Mouse (Mus musculus) intestine, postnatal 0 days (tissue): Measurements from ENCODE around the gene Rhod. TPM values are rescaled to one million over a fixed set of nuclear protein-coding genes. Genes with fewer than 3 reads are reported as not detected.
A peak's percentile ranks its signal among the peaks of the same experiment; 100 is the strongest.

Source experiments
- ATAC-seq: fragments of 200-750 bp; cut with Nextera tagmentation; 2 replicates; pipeline ENCODE4 v1.8.0; 2017; ENCODE audit warnings: mild to moderate bottlenecking, moderate TSS enrichment, moderate library complexity
- H3K27ac ChIP-seq: fragments of 300-500 bp; sonication (generic); 2 replicates; pipeline ENCODE4 v1.5.1; 2014; ENCODE audit warnings: mild to moderate bottlenecking, low read depth, low read length, moderate library complexity
- H3K27me3 ChIP-seq: fragments of 300-500 bp; sonication (generic); replicated peaks from 2 replicates; pipeline ENCODE4 v1.6.1; 2014; ENCODE audit warnings: low read length, mixed read lengths; ENCODE audit not compliant: control insufficient read depth, insufficient read depth
- H3K36me3 ChIP-seq: fragments of 300-500 bp; sonication (generic); 2 replicates; pipeline ENCODE4 v1.6.1; 2014; ENCODE audit warnings: mild to moderate bottlenecking, moderate library complexity; ENCODE audit not compliant: control insufficient read depth, insufficient read depth
- H3K4me1 ChIP-seq: fragments of 300-500 bp; sonication (generic); replicated peaks from 2 replicates; pipeline ENCODE4 v1.6.1; 2014; ENCODE audit warnings: antibody characterized with exemption, low read length, mixed read lengths; ENCODE audit not compliant: control insufficient read depth, insufficient read depth
- H3K4me2 ChIP-seq: fragments of 300-500 bp; sonication (generic); replicated peaks from 2 replicates; pipeline ENCODE4 v1.6.1; 2014; ENCODE audit warnings: low read depth, mild to moderate bottlenecking, moderate library complexity
- H3K4me3 ChIP-seq: fragments of 300-500 bp; sonication (generic); 2 replicates; pipeline ENCODE4 v1.5.1; 2014; ENCODE audit warnings: low read depth, low read length
- H3K9ac ChIP-seq: fragments of 300-500 bp; sonication (generic); 2 replicates; pipeline ENCODE4 v1.6.1; 2014; ENCODE audit warnings: mild to moderate bottlenecking, low read depth, low read length
- H3K9me3 ChIP-seq: fragments of 300-500 bp; sonication (generic); 2 replicates; pipeline ENCODE4 v1.6.1; 2016; ENCODE audit warnings: mixed run types; ENCODE audit not compliant: control insufficient read depth
- CTCF ChIP-seq: sonication (generic); IDR thresholded peaks from 2 replicates; pipeline ENCODE4 v1.5.1; 2016; ENCODE audit warnings: low read depth, mild to moderate bottlenecking, control low read depth, antibody characterized with exemption, moderate library complexity
- WGBS: fragments of 180-500 bp; shearing (Covaris S2); extraction: QIAGEN DNeasy Blood & Tissue Kit; methylation state at CpG from one replicate; pipeline ENCODE4 v1.1.7; 2014; 5-methylcytosine and 5-hydroxymethylcytosine counted together
- polyA plus RNA-seq: library from polyadenylated mRNA; unstranded; fragments of >200 nt; fragmentation: Nextera tagmentation; extraction: Ambion mirVana; gene quantifications from 2 replicates; pipeline ENCODE4 v1.2.1, GENCODE M21; 2015

Rhod gene
- polyA plus RNA-seq, 1 experiment from 2014 or later: 60.3 TPM

- no peak for TF ChIP-seq CTCF
- no peaks in the 10 kb centered on the region for H3K4me1 ChIP-seq
- no peak overlapping the region for H3K9ac ChIP-seq
- no peaks in the 10 kb centered on the region for H3K9me3 ChIP-seq
- no peak overlapping the region for H3K4me2 ChIP-seq
- no peak overlapping the region for H3K4me3 ChIP-seq
- H3K36me3 ChIP-seq: no peaks in the 10 kb centered on the region; the same call in 1 of the 2 replicates
- no peak overlapping the region for H3K27ac ChIP-seq
- H3K27me3 ChIP-seq: no peaks in the 10 kb centered on the region
- whole genome bisulfite sequencing: 87% methylated on average over 8 of the region's 8 CpGs
- no peak for ATAC-seq
Observed at GRCm38 (mm10) chr19:4446661-4447420, 7.6 kb upstream of the Rhod start.

- Histone ChIP-seq H3K36me3 (no peaks in the 10 kb centered on the region; the same call in 1 of the 2 replicates), H3K27me3 (no peaks in the 10 kb centered on the region), H3K9me3 (no peaks in the 10 kb centered on the region), H3K4me3 (no peak overlapping the region), H3K4me2 (0 out of 2 replicates have a peak overlapping the region, but pooled peaks have one; percentile 14), H3K9ac (no peak overlapping the region), H3K27ac (peak overlapping the region; percentile 86), H3K4me1 (0 out of 2 replicates have a peak, but pooled peaks cover 5% of the 10 kb centered on the region)
- no peak for ATAC-seq
- peak; percentile 88 for TF ChIP-seq CTCF
- WGBS: 15% methylated on average over 3 of the region's 3 CpGs
Observed at GRCm38 (mm10) chr19:4442408-4442807, 3.2 kb upstream of the Rhod start.

- no peaks in the 10 kb centered on the region for H3K27me3 ChIP-seq
- H3K9ac ChIP-seq: no peak overlapping the region
- no peak overlapping the region for H3K4me3 ChIP-seq
- 25% methylated on average over 10 of the region's 10 CpGs for WGBS
- H3K36me3 ChIP-seq: no peaks in the 10 kb centered on the region; the same call in 1 of the 2 replicates
- H3K4me1 ChIP-seq: 0 out of 2 replicates have a peak, but pooled peaks cover 5% of the 10 kb centered on the region
- H3K9me3 ChIP-seq: no peaks in the 10 kb centered on the region
- H3K27ac ChIP-seq: peak overlapping the region; percentile 86
- TF ChIP-seq CTCF: no peak
- peak; percentile 64 for ATAC-seq
- 0 out of 2 replicates have a peak overlapping the region, but pooled peaks have one; percentile 14 for H3K4me2 ChIP-seq
Observed at GRCm38 (mm10) chr19:4441621-4442161, 2.5 kb upstream of the Rhod start.

GRCm38 (mm10) chr19:4441090-4441591, 1.9 kb upstream of the Rhod start:
- H3K27me3 ChIP-seq: no peaks in the 10 kb centered on the region
- H3K9me3 ChIP-seq: no peaks in the 10 kb centered on the region
- no peaks in the 10 kb centered on the region; the same call in 1 of the 2 replicates for H3K36me3 ChIP-seq
- no peak overlapping the region for H3K9ac ChIP-seq
- H3K4me3 ChIP-seq: no peak overlapping the region
- peak overlapping the region; percentile 86 for H3K27ac ChIP-seq
- peak; percentile 84 for TF ChIP-seq CTCF
- H3K4me2 ChIP-seq: peak overlapping the region; percentile 94
- ATAC-seq: peak; percentile 75
- WGBS: 21% methylated on average over 6 of the region's 6 CpGs
- H3K4me1 ChIP-seq: 0 out of 2 replicates have a peak, but pooled peaks cover 5% of the 10 kb centered on the region

- no peak for ATAC-seq
- peak overlapping the region; percentile 86 for H3K27ac ChIP-seq
- peak overlapping the region; percentile 94 for H3K4me2 ChIP-seq
- H3K9ac ChIP-seq: no peak overlapping the region
- 8% methylated on average over 8 of the region's 8 CpGs for WGBS
- H3K4me3 ChIP-seq: peak overlapping the region; percentile 70
- H3K36me3 ChIP-seq: no peaks in the 10 kb centered on the region; the same call in 1 of the 2 replicates
- TF ChIP-seq CTCF: no peak
- no peaks in the 10 kb centered on the region for H3K9me3 ChIP-seq
- 0 out of 2 replicates have a peak, but pooled peaks cover 5% of the 10 kb centered on the region for H3K4me1 ChIP-seq
- no peaks in the 10 kb centered on the region for H3K27me3 ChIP-seq
Observed at GRCm38 (mm10) chr19:4440222-4440621, 990 bp upstream of the Rhod start.

- Histone ChIP-seq H3K4me3 (peak overlapping the region; percentile 70), H3K27ac (peak overlapping the region; percentile 89), H3K9ac (peak overlapping the region; percentile 86), H3K27me3 (no peaks in the 10 kb centered on the region), H3K4me2 (peak overlapping the region; percentile 94), H3K36me3 (no peaks in the 10 kb centered on the region; the same call in 1 of the 2 replicates), H3K4me1 (0 out of 2 replicates have a peak, but pooled peaks cover 5% of the 10 kb centered on the region), H3K9me3 (no peaks in the 10 kb centered on the region)
- no peak for TF ChIP-seq CTCF
- whole genome bisulfite sequencing: 9% methylated on average over 8 of the region's 8 CpGs
- ATAC-seq: no peak
Observed at GRCm38 (mm10) chr19:4438791-4439160, 456 bp downstream of the Rhod start.
